Mouse (Mus musculus): Measurements from ENCODE around the gene Zfp467.

Zfp467 gene

GRCm38 (mm10) chr6:48440306-48441014, 5.2 kb downstream of the Zfp467 start:
- no peak for DNase-seq (ENCODE audit: low read depth, low spot score)

- DNase-seq (ENCODE audit: low read depth, low spot score) = no peak
These were observed 6.0 kb downstream of the Zfp467 start for GRCm38 (mm10) chr6:48439654-48440053.

- peak; percentile 83 for DNase-seq (ENCODE audit: low read depth, low spot score)
These were observed 7.0 kb downstream of the Zfp467 start for GRCm38 (mm10) chr6:48438475-48439125.

- peak; percentile 81 for DNase-seq (ENCODE audit: low read depth, low spot score)
These were observed 7.8 kb downstream of the Zfp467 start for GRCm38 (mm10) chr6:48437679-48438376.

GRCm38 (mm10) chr6:48435706-48436349, 9.8 kb downstream of the Zfp467 start:
- no peak for DNase-seq (ENCODE audit: low read depth, low spot score)

GRCm38 (mm10) chr6:48435111-48435510, 10.5 kb downstream of the Zfp467 start:
- DNase-seq (ENCODE audit: low read depth, low spot score) = no peak

GRCm38 (mm10) chr6:48434651-48435050, 11.0 kb downstream of the Zfp467 start:
- DNase-seq (ENCODE audit: low read depth, low spot score) = no peak

- no peak for DNase-seq (ENCODE audit: low read depth, low spot score)
These were observed 12.5 kb downstream of the Zfp467 start for GRCm38 (mm10) chr6:48432893-48433816.

- no peak for DNase-seq (ENCODE audit: low read depth, low spot score)
These were observed 14.9 kb downstream of the Zfp467 start for GRCm38 (mm10) chr6:48430748-48431147.

- peak; percentile 21 for DNase-seq (ENCODE audit: low read depth, low spot score)
These were observed 16.7 kb downstream of the Zfp467 start for GRCm38 (mm10) chr6:48428769-48429557.

GRCm38 (mm10) chr6:48426956-48427355, 18.7 kb downstream of the Zfp467 start:
- DNase-seq (ENCODE audit: low read depth, low spot score) = no peak

- peak; percentile 50 for DNase-seq (ENCODE audit: low read depth, low spot score)
These were observed 21.6 kb downstream of the Zfp467 start for GRCm38 (mm10) chr6:48424074-48424473.

GRCm38 (mm10) chr6:48423336-48423735, 22.3 kb downstream of the Zfp467 start:
- DNase-seq (ENCODE audit: low read depth, low spot score) = no peak

- no peak for DNase-seq (ENCODE audit: low read depth, low spot score)
These were observed 25.0 kb downstream of the Zfp467 start for GRCm38 (mm10) chr6:48420647-48421046.

GRCm38 (mm10) chr6:48416486-48416885, 29.1 kb downstream of the Zfp467 start:
- DNase-seq (ENCODE audit: low read depth, low spot score) = no peak

- no peak for DNase-seq (ENCODE audit: low read depth, low spot score)
These were observed 30.0 kb downstream of the Zfp467 start for GRCm38 (mm10) chr6:48415636-48416035.

GRCm38 (mm10) chr6:48414886-48415285, 30.7 kb downstream of the Zfp467 start:
- no peak for DNase-seq (ENCODE audit: low read depth, low spot score)

- DNase-seq (ENCODE audit: low read depth, low spot score) = no peak
These were observed 32.5 kb downstream of the Zfp467 start for GRCm38 (mm10) chr6:48413081-48413480.

GRCm38 (mm10) chr6:48412662-48413061, 33.0 kb downstream of the Zfp467 start:
- DNase-seq (ENCODE audit: low read depth, low spot score) = no peak

GRCm38 (mm10) chr6:48412147-48412546, 33.5 kb downstream of the Zfp467 start:
- DNase-seq (ENCODE audit: low read depth, low spot score) = no peak

All from R1 (cell line).